In the genomic region with DNA sequence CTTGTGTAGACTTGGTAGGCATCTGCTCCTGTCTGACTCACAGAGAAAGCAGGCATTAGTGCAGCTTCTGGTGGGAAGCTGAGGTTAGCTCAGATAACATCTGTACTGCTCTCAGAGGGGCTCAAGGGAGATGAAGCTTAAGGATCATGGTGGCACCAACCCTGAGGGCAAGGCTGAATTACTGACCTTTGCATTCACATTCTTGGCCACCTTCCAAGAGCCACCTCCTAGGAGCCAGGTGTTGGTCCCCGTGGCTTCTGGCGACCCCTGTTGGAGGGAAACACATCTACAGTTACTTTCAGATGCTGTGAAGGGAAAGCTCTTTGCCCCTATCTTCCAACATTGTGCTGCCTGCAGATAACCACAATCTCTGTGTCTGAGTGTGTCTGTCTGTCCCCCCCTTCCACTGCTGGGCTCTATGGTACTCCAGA, we compare ENCODE assay signal across 9 mouse cellular contexts. TPM values are rescaled to one million over a fixed set of nuclear protein-coding genes. Genes with fewer than 3 reads are reported as not detected.
DNase-seq lines count a peak whose midpoint lies in the region; ATAC-seq and TF ChIP-seq lines count a peak whose summit lies in the region.
"Had no signal": no experiment of that assay in that cellular context is flagged by ENCODE, and none has a peak within 500 bp of the region (broad histone marks: within the 10 kb centered on the region; RNA-seq: fewer than 3 reads in every experiment).

No protein-coding gene starts in this region.

- intact Hi-C loops in gastrocnemius, adult 2 months (cut with DNase I), result loop anchor here (5.0 to 10.0 kb wide), 3 partner anchors 35 to 268 kb away; a partner anchor contains a TSS

- no peak overlapping the region; the same call in 1 of the 2 replicates for H3K27ac ChIP-seq in gastrocnemius, adult 2 months
- no peak overlapping the region for H3K27ac ChIP-seq in liver, embryonic 14.5 days

- H3K9me3 ChIP-seq in liver, embryonic 14.5 days (ENCODE audit: control insufficient read depth, low read length), result no peaks in the 10 kb centered on the region

- peak; percentile 70 for TF ChIP-seq CTCF in gastrocnemius, adult 2 months (IDR thresholded peaks at IDR 0.05)
- peak; percentile 48; the same call in 1 of the 2 replicates for TF ChIP-seq CTCF in brain, embryonic 14.5 days (IDR thresholded peaks at IDR 0.05; ENCODE audit: borderline replicate concordance, extremely low read depth, insufficient read depth, insufficient read length)
- peak; percentile 83 for TF ChIP-seq CTCF in liver, embryonic 14.5 days (IDR thresholded peaks at IDR 0.05; ENCODE audit: low read depth)

- no peak overlapping the region for H3K4me2 ChIP-seq in liver, embryonic 14.5 days (ENCODE audit: low read depth)

- DNase-seq in gastrocnemius, adult 2 months, result peak; percentile 73
- no peak for DNase-seq in gastrocnemius, adult 8-10 months (ENCODE audit: low spot score in 2 of 2)
- DNase-seq in brain, embryonic 14.5 days (ENCODE audit: low read depth), result peak; percentile 20
- DNase-seq in induced T-regulatory cell, adult 2 months (ENCODE audit: low read depth), result peak; percentile 77
- DNase-seq in liver, embryonic 14.5 days (ENCODE audit: low read depth in 3 of 3, low spot score in 3 of 3), result peak in 2 of 3 experiments; percentile 31 to 45
- peak; percentile 79 for DNase-seq in splenic B cell, adult 2 months (ENCODE audit: low read depth, low spot score)
- DNase-seq in layer of hippocampus, postnatal 14 days (ENCODE audit: low spot score in 2 of 2), result no peak

- TF ChIP-seq EP300 in liver, embryonic 14.5 days (IDR thresholded peaks at IDR 0.05; ENCODE audit: low read depth), result peak; percentile 55

- H3K9ac ChIP-seq in liver, embryonic 14.5 days (replicated peaks), result no peak overlapping the region

- no peak for TF ChIP-seq POLR2A in brain, embryonic 14.5 days (IDR thresholded peaks at IDR 0.05; ENCODE audit: borderline replicate concordance, extremely low read depth, insufficient read depth, insufficient read length, poor library complexity, severe bottlenecking)

- H3K4me1 ChIP-seq in liver, embryonic 14.5 days (replicated peaks; ENCODE audit: control insufficient read depth in 2 of 2, insufficient read depth in 2 of 2, low read length in 1 of 2), result peaks cover 0 to 7% of the 10 kb centered on the region in 2 experiments; a peak in 3 of 4 replicates

- H3K27me3 ChIP-seq in liver, embryonic 14.5 days (ENCODE audit: control insufficient read depth, insufficient read depth, low read length), result no peaks in the 10 kb centered on the region
- no peaks in the 10 kb centered on the region for H3K27me3 ChIP-seq in splenic B cell, adult 2 months (ENCODE audit: control insufficient read depth, insufficient read depth, low read length, poor library complexity, severe bottlenecking)

- no peak overlapping the region for H3K4me3 ChIP-seq in gastrocnemius, adult 2 months
- no peak overlapping the region for H3K4me3 ChIP-seq in liver, embryonic 14.5 days (ENCODE audit: insufficient read depth in 1 of 2, low read depth in 2 of 2, low read length in 2 of 2)

- no peaks in the 10 kb centered on the region for H3K36me3 ChIP-seq in liver, embryonic 14.5 days (replicated peaks; ENCODE audit: control insufficient read depth, insufficient read depth, low read depth)
- no peaks in the 10 kb centered on the region for H3K36me3 ChIP-seq in splenic B cell, adult 2 months (ENCODE audit: control insufficient read depth, insufficient read depth, low read length, poor library complexity, severe bottlenecking)

- 0% methylated on average over 2 of the region's 2 CpGs for WGBS in liver, embryonic 14.5 days (ENCODE audit: insufficient replicate concordance)

- peak; percentile 58 for ATAC-seq in CD4-positive, CD25-positive, alpha-beta regulatory T cell, adult 4 months
- ATAC-seq in liver, embryonic 14.5 days (ENCODE audit: insufficient read depth), result peak; percentile 68; the same call in 1 of the 2 replicates

RNA-seq across cellular contexts. Expression of a gene that starts 4.2 kb away (rescaled TPM):
- 10 to 100 TPM; 13.4 to 17.9 TPM for total RNA-seq in gastrocnemius, adult 2 months (2021)
- total RNA-seq in gastrocnemius, adult 8-10 months (2022), result 10 to 100 TPM; 10.6 to 28.0 (median 19.9) TPM
- 10 to 100 TPM; 14.2 to 24.4 TPM for polyA plus RNA-seq in CD4-positive, CD25-positive, alpha-beta regulatory T cell, adult 4 months (2017; shearing (Covaris generic))
- polyA plus RNA-seq in brain, embryonic 14.5 days (2012; rRNA removed), result 12.0 and 13.0 TPM in 2 replicates
- polyA plus RNA-seq in liver, embryonic 14.5 days (2012; rRNA removed), result 2.3 TPM in 2 replicates
- 0.38 and 0.72 TPM in 2 replicates for polyA plus RNA-seq in liver, embryonic 14.5 days (2014; fragmentation: Nextera tagmentation; extraction: Ambion mirVana)
- 1 to 10 TPM; 7.3 to 8.3 TPM for total RNA-seq in layer of hippocampus, postnatal 14 days (2021)

RNA-seq across cellular contexts. Expression of a gene that starts 10.0 kb away (rescaled TPM):
- not detected for total RNA-seq in gastrocnemius, adult 2 months (2021)
- total RNA-seq in gastrocnemius, adult 8-10 months (2022), result not detected
- polyA plus RNA-seq in CD4-positive, CD25-positive, alpha-beta regulatory T cell, adult 4 months (2017; shearing (Covaris generic)), result not detected
- polyA plus RNA-seq in brain, embryonic 14.5 days (2012; rRNA removed), result not detected in 2 replicates
- not detected in 2 replicates for polyA plus RNA-seq in liver, embryonic 14.5 days (2012; rRNA removed)
- not detected in 2 replicates for polyA plus RNA-seq in liver, embryonic 14.5 days (2014; fragmentation: Nextera tagmentation; extraction: Ambion mirVana)
- not detected for total RNA-seq in layer of hippocampus, postnatal 14 days (2021)
- polyA plus RNA-seq: neural tube, embryonic 11.5 days had no signal

RNA-seq across cellular contexts. Expression of a gene that starts 33.2 kb away (rescaled TPM):
- total RNA-seq in gastrocnemius, adult 2 months (2021), result not detected
- not detected for total RNA-seq in gastrocnemius, adult 8-10 months (2022)
- polyA plus RNA-seq in CD4-positive, CD25-positive, alpha-beta regulatory T cell, adult 4 months (2017; shearing (Covaris generic)), result not detected
- 1.2 TPM in 1 of 2 replicates, not detected in the other for polyA plus RNA-seq in brain, embryonic 14.5 days (2012; rRNA removed)
- polyA plus RNA-seq in liver, embryonic 14.5 days (2012; rRNA removed), result not detected in 2 replicates
- not detected in 2 replicates for polyA plus RNA-seq in liver, embryonic 14.5 days (2014; fragmentation: Nextera tagmentation; extraction: Ambion mirVana)
- total RNA-seq in layer of hippocampus, postnatal 14 days (2021), result not detected
- polyA plus RNA-seq: neural tube, embryonic 11.5 days had no signal

Comparison
In these comparisons a context has a peak if more than half of its experiments do, and no peak if none do; other contexts are left out.
1. DNase-seq: peak in gastrocnemius, adult 2 months (single experiment), brain, embryonic 14.5 days (single experiment), induced T-regulatory cell, adult 2 months (single experiment), liver, embryonic 14.5 days (2 of 3) and splenic B cell, adult 2 months (single experiment); none in gastrocnemius, adult 8-10 months (0 of 2) and layer of hippocampus, postnatal 14 days (0 of 2).
2. Peak in every context shown above with its lines, with median percentiles within 50 percentile points of each other: CTCF ChIP-seq.